Mouse (Mus musculus) E14TG2a.4 (cell line): ENCODE measurements at regions not wholly inside any gene's neighbourhood (a gene's known extent, or its start where the extent isn't known, plus 50 kb on each side); places are given as distances from the start of the nearest gene placed in this dataset.
"Not testable (repeated sequence)": the region's sequence is repeated elsewhere in the genome, so short reads cannot be mapped to it uniquely, and the experiment has no call there.

Experiments used
- H3K27me3 ChIP-seq: 2 replicates; pipeline ENCODE4 v1.6.1; 2014; ENCODE audit warnings: low read length, control low read depth; ENCODE audit not compliant: insufficient read depth
- H3K36me3 ChIP-seq: 2 replicates; pipeline ENCODE4 v1.6.1; 2014; ENCODE audit warnings: low read length, control low read depth; ENCODE audit not compliant: insufficient read depth
- H3K4me1 ChIP-seq: replicated peaks from 2 replicates; pipeline ENCODE4 v1.6.1; 2014; ENCODE audit warnings: low read depth, low read length, control low read depth
- H3K4me3 ChIP-seq: replicated peaks from 2 replicates; pipeline ENCODE4 v1.5.1; 2014; ENCODE audit warnings: mild to moderate bottlenecking, low read length
- H3K9me3 ChIP-seq: 2 replicates; pipeline ENCODE4 v1.6.1; 2014; ENCODE audit warnings: low read length, control low read depth
- CTCF ChIP-seq: conservative IDR thresholded peaks from 2 replicates; pipeline ENCODE4 v1.5.1; 2014; ENCODE audit warnings: low read length
- NANOG ChIP-seq: IDR thresholded peaks from 2 replicates; pipeline ENCODE4 v1.6.1; 2014; ENCODE audit warnings: borderline replicate concordance, low read length, mixed read lengths
- POU5F1 ChIP-seq: IDR thresholded peaks from 2 replicates; pipeline ENCODE4 v1.6.1; 2014; ENCODE audit warnings: low read length, borderline replicate concordance

GRCm38 (mm10) chr16:8198771-8199562 lies 226.0 kb downstream of the Tmem114 start:
- Histone ChIP-seq H3K4me3 (no peak overlapping the region), H3K9me3 (no peaks in the 10 kb centered on the region), H3K4me1 (no peaks in the 10 kb centered on the region), H3K27me3 (no peaks in the 10 kb centered on the region), H3K36me3 (no peaks in the 10 kb centered on the region)
- TF ChIP-seq POU5F1 (no peak), NANOG (no peak), CTCF (no peak)

- Histone ChIP-seq H3K27me3 (no peaks in the 10 kb centered on the region), H3K4me1 (peaks cover 29% of the 10 kb centered on the region), H3K9me3 (no peaks in the 10 kb centered on the region), H3K36me3 (no peaks in the 10 kb centered on the region), H3K4me3 (no peak overlapping the region)
- TF ChIP-seq CTCF (no peak), POU5F1 (no peak), NANOG (no peak)
Measured at GRCm38 (mm10) chr16:8189472-8190240, 235.3 kb downstream of the Tmem114 start.

GRCm38 (mm10) chr16:8189071-8189470 lies 235.9 kb downstream of the Tmem114 start:
- H3K4me1 ChIP-seq, result peaks cover 29% of the 10 kb centered on the region
- H3K9me3 ChIP-seq, result no peaks in the 10 kb centered on the region
- no peaks in the 10 kb centered on the region for H3K36me3 ChIP-seq
- no peaks in the 10 kb centered on the region for H3K27me3 ChIP-seq
- H3K4me3 ChIP-seq, result no peak overlapping the region
- TF ChIP-seq NANOG (no peak), CTCF (no peak), POU5F1 (no peak)

- peaks cover 29% of the 10 kb centered on the region for H3K4me1 ChIP-seq
- no peaks in the 10 kb centered on the region for H3K36me3 ChIP-seq
- H3K27me3 ChIP-seq, result no peaks in the 10 kb centered on the region
- TF ChIP-seq NANOG (peak; percentile 42; the same call in 1 of the 2 replicates), POU5F1 (no peak), CTCF (no peak)
- no peak overlapping the region for H3K4me3 ChIP-seq
- no peaks in the 10 kb centered on the region for H3K9me3 ChIP-seq
Measured at GRCm38 (mm10) chr16:8188505-8188904, 236.4 kb downstream of the Tmem114 start.

GRCm38 (mm10) chr16:8184781-8185180 lies 240.2 kb downstream of the Tmem114 start:
- H3K4me3 ChIP-seq, result no peak overlapping the region
- H3K36me3 ChIP-seq, result no peaks in the 10 kb centered on the region
- H3K4me1 ChIP-seq, result peaks cover 24% of the 10 kb centered on the region
- no peaks in the 10 kb centered on the region for H3K27me3 ChIP-seq
- TF ChIP-seq NANOG (no peak), CTCF (no peak), POU5F1 (no peak)
- H3K9me3 ChIP-seq, result no peaks in the 10 kb centered on the region

GRCm38 (mm10) chr16:8178946-8179345 lies 246.0 kb downstream of the Tmem114 start:
- Histone ChIP-seq H3K27me3 (no peaks in the 10 kb centered on the region), H3K9me3 (peaks cover 28% of the 10 kb centered on the region), H3K4me3 (no peak overlapping the region), H3K4me1 (no peaks in the 10 kb centered on the region; the same call in 1 of the 2 replicates), H3K36me3 (no peaks in the 10 kb centered on the region)
- TF ChIP-seq NANOG (no peak), POU5F1 (no peak), CTCF (no peak)

- H3K9me3 ChIP-seq, result peaks cover 28% of the 10 kb centered on the region
- not testable (repeated sequence) for H3K4me1 ChIP-seq, H3K36me3 ChIP-seq, H3K27me3 ChIP-seq, H3K4me3 ChIP-seq
Measured at GRCm38 (mm10) chr16:8177226-8177625, 247.7 kb downstream of the Tmem114 start.

GRCm38 (mm10) chr16:8176126-8176525 lies 248.8 kb downstream of the Tmem114 start:
- Histone ChIP-seq H3K9me3 (peaks cover 28% of the 10 kb centered on the region), H3K4me3 (no peak overlapping the region), H3K27me3 (no peaks in the 10 kb centered on the region), H3K4me1 (no peaks in the 10 kb centered on the region; the same call in 1 of the 2 replicates), H3K36me3 (no peaks in the 10 kb centered on the region)
- TF ChIP-seq NANOG (no peak), CTCF (no peak), POU5F1 (no peak)
